Mouse (Mus musculus) ES-Bruce4 (cell line): ENCODE data around the gene Cpne5. TPM values are rescaled to one million over a fixed set of nuclear protein-coding genes. Genes with fewer than 3 reads are reported as not detected.
"Not testable (repeated sequence)": the region's sequence is repeated elsewhere in the genome, so short reads cannot be mapped to it uniquely, and the experiment has no call there.

Experiments
- H3K27ac ChIP-seq: 2 replicates; pipeline ENCODE4 v1.5.1; 2012; ENCODE audit warnings: low read length, inconsistent platforms; ENCODE audit not compliant: insufficient read depth
- H3K27me3 ChIP-seq: 2 replicates; pipeline ENCODE4 v1.6.1; 2012; ENCODE audit warnings: mild to moderate bottlenecking, low read length, inconsistent platforms; ENCODE audit not compliant: control insufficient read depth, poor library complexity, insufficient read depth, severe bottlenecking
- H3K36me3 ChIP-seq: 2 replicates; pipeline ENCODE4 v1.6.1; 2012; ENCODE audit warnings: inconsistent platforms, mild to moderate bottlenecking, low read length, moderate library complexity; ENCODE audit not compliant: control insufficient read depth, poor library complexity, insufficient read depth, severe bottlenecking
- H3K4me1 ChIP-seq: one replicate; pipeline ENCODE4 v1.8.1; 2011; ENCODE audit warnings: low read length; ENCODE audit not compliant: control insufficient read depth, insufficient read depth
- H3K4me3 ChIP-seq: 2 replicates; pipeline ENCODE4 v1.5.1; 2011; ENCODE audit warnings: low read depth, mild to moderate bottlenecking, low read length
- H3K9ac ChIP-seq: 2 replicates; pipeline ENCODE4 v1.6.1; 2012; ENCODE audit warnings: low read depth, mild to moderate bottlenecking, inconsistent platforms; ENCODE audit not compliant: poor library complexity, severe bottlenecking
- H3K9me3 ChIP-seq: replicated peaks from 2 replicates; pipeline ENCODE4 v1.6.1; 2012; ENCODE audit warnings: mild to moderate bottlenecking, low read length, inconsistent platforms; ENCODE audit not compliant: control insufficient read depth, poor library complexity, insufficient read depth, severe bottlenecking
- CTCF ChIP-seq: IDR thresholded peaks from one replicate; pipeline ENCODE4 v1.8.1; 2011; ENCODE audit warnings: low read depth, low read length
- EP300 ChIP-seq: IDR thresholded peaks from 2 replicates; pipeline ENCODE4 v1.6.1; 2011; ENCODE audit warnings: low read depth, low read length; ENCODE audit not compliant: insufficient read depth
- POLR2A ChIP-seq: IDR thresholded peaks from one replicate; pipeline ENCODE4 v1.8.1; 2011; ENCODE audit warnings: low read length; ENCODE audit not compliant: insufficient read depth
- polyA plus RNA-seq: library from polyadenylated mRNA; stranded (reverse); fragments of >200 nt; gene quantifications from 2 replicates; pipeline ENCODE4 v1.2.4, GENCODE M21; 2011; ENCODE audit warnings: low read depth; ENCODE audit not compliant: missing spikeins, insufficient read depth, insufficient read length

The Cpne5 gene
- polyA plus RNA-seq, 1 experiment: 4.4 TPM

GRCm38 (mm10) chr17:29270148-29270698 is 32.3 kb upstream of the Cpne5 start:
- Histone ChIP-seq H3K27me3 (no peaks in the 10 kb centered on the region), H3K27ac (no peak overlapping the region), H3K36me3 (no peaks in the 10 kb centered on the region), H3K9me3 (no peaks in the 10 kb centered on the region), H3K9ac (peak overlapping the region; percentile 81), H3K4me3 (no peak overlapping the region), H3K4me1 (no peaks in the 10 kb centered on the region)
- no peak for TF ChIP-seq CTCF
- no peak for TF ChIP-seq EP300
- no peak for TF ChIP-seq POLR2A

- TF ChIP-seq POLR2A (no peak), EP300 (no peak), CTCF (no peak)
- Histone ChIP-seq H3K4me1 (no peaks in the 10 kb centered on the region), H3K9ac (peak overlapping the region; percentile 81), H3K9me3 (no peaks in the 10 kb centered on the region), H3K27me3 (no peaks in the 10 kb centered on the region), H3K27ac (no peak overlapping the region), H3K36me3 (no peaks in the 10 kb centered on the region), H3K4me3 (peak overlapping the region; percentile 74)
These were observed 31.4 kb upstream of the Cpne5 start for GRCm38 (mm10) chr17:29269349-29269706.

DNA sequence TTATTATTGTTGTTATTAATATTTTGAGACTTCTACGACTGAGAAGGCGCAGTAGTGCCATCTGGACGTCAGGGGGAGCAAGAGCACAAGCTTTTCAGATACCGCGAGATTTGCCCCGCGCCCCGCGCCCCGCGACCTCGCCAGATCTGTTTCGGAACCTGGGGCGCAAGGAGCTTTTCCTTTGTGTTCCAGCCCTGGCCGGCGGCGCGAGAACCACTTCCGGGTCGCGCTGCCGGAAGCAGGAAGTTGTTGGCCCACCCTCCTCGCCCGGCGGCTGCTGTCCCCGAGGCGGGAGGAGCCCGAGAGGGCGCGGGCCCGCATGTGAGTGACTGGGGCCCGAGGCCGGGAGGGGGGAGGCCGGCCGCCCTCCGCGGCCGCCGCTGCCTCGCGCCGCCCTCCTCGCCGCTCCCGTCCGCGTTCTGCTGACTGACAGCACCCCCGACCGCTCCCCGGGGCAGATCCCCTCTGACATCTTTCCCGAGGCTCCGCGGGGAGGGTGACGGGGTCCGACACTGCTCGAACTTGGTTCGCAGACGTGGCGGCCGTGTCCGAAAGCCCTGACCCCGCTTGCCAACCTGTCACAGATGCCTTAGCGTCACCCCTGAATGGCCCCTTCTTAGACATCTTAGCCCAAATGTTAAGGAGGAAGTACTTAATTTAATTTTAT is 30.8 kb upstream of the Cpne5 start, which contains the start of gene BC004004:
Gene BC004004 (plus strand): TSS at position 107 of the 667 bp plus-strand sequence.
- Histone ChIP-seq H3K4me3 (peak within 1 kb of the TSS; percentile 74), H3K27me3 (no peaks in the 10 kb centered on the region), H3K9me3 (no peaks in the 10 kb centered on the region), H3K4me1 (no peaks in the 10 kb centered on the region), H3K27ac (no peak within 1 kb of the TSS), H3K36me3 (no peaks in the 10 kb centered on the region), H3K9ac (peak within 1 kb of the TSS; percentile 81)
- no peak for TF ChIP-seq POLR2A
- TF ChIP-seq EP300: 0 out of 2 replicates have a peak, but pooled peaks have one; percentile 7
- TF ChIP-seq CTCF: peak; percentile 48

GRCm38 (mm10) chr17:29267931-29268681 is 30.1 kb upstream of the Cpne5 start:
- no peaks in the 10 kb centered on the region for H3K4me1 ChIP-seq
- no peaks in the 10 kb centered on the region for H3K36me3 ChIP-seq
- H3K4me3 ChIP-seq: no peak overlapping the region
- peak overlapping the region; percentile 42 for H3K9ac ChIP-seq
- H3K27ac ChIP-seq: no peak overlapping the region
- H3K9me3 ChIP-seq: no peaks in the 10 kb centered on the region
- TF ChIP-seq EP300 (no peak), CTCF (no peak), POLR2A (no peak)
- H3K27me3 ChIP-seq: no peaks in the 10 kb centered on the region

- H3K27ac ChIP-seq, H3K27me3 ChIP-seq, H3K9me3 ChIP-seq, H3K4me3 ChIP-seq, H3K36me3 ChIP-seq, H3K4me1 ChIP-seq, H3K9ac ChIP-seq: not testable (repeated sequence)
These were observed 29.1 kb upstream of the Cpne5 start for GRCm38 (mm10) chr17:29267040-29267439.

GRCm38 (mm10) chr17:29264760-29265159 is 26.8 kb upstream of the Cpne5 start:
- Histone ChIP-seq H3K4me3 (peak overlapping the region; percentile 91), H3K36me3 (peaks cover 4% of the 10 kb centered on the region), H3K9ac (peak overlapping the region; percentile 85), H3K27ac (peak overlapping the region; percentile 98), H3K27me3 (no peaks in the 10 kb centered on the region), H3K9me3 (no peaks in the 10 kb centered on the region), H3K4me1 (peaks cover 2% of the 10 kb centered on the region)
- TF ChIP-seq CTCF: no peak
- TF ChIP-seq EP300: no peak
- no peak for TF ChIP-seq POLR2A
